Mouse (Mus musculus) ES-Bruce4 (cell line): ENCODE measurements around the gene Slc25a38.

Source experiments
- CTCF ChIP-seq: IDR thresholded peaks from one replicate; pipeline ENCODE4 v1.8.1; 2011; ENCODE audit warnings: low read depth, low read length
- EP300 ChIP-seq: IDR thresholded peaks from 2 replicates; pipeline ENCODE4 v1.6.1; 2011; ENCODE audit warnings: low read depth, low read length; ENCODE audit not compliant: insufficient read depth
- POLR2A ChIP-seq: IDR thresholded peaks from one replicate; pipeline ENCODE4 v1.8.1; 2011; ENCODE audit warnings: low read length; ENCODE audit not compliant: insufficient read depth

- TF ChIP-seq CTCF (peak; percentile 85), POLR2A (no peak), EP300 (no peak)
Observed at GRCm38 (mm10) chr9:120098682-120099081, 11.5 kb upstream of the Slc25a38 start.
